Mouse (Mus musculus) MN1 (cell line): ENCODE measurements at regions not wholly inside any gene's neighbourhood (a gene's known extent, or its start where the extent isn't known, plus 50 kb on each side); places are given as distances from the start of the nearest gene placed in this dataset.

Source experiments
- DNase-seq: peaks from one replicate; pipeline ENCODE4 v3.0.0-alpha.2; 2016; ENCODE audit warnings: low spot score

GRCm38 (mm10) chr11:23170813-23171212, 85.0 kb upstream of the Xpo1 start:
- DNase-seq, result no peak

- no peak for DNase-seq
Measured at GRCm38 (mm10) chr11:23171760-23172159, 84.1 kb upstream of the Xpo1 start.

- DNase-seq, result no peak
Measured at GRCm38 (mm10) chr11:23181647-23182046, 74.2 kb upstream of the Xpo1 start.

GRCm38 (mm10) chr11:23185211-23185610, 70.6 kb upstream of the Xpo1 start:
- DNase-seq, result no peak

- DNase-seq, result no peak
Measured at GRCm38 (mm10) chr11:23201701-23202449, 54.0 kb upstream of the Xpo1 start.

- DNase-seq, result no peak
Measured at GRCm38 (mm10) chr11:23203566-23203965, 52.3 kb upstream of the Xpo1 start.

- DNase-seq, result no peak
Measured at GRCm38 (mm10) chr11:23204041-23204440, 51.8 kb upstream of the Xpo1 start.
